Mouse (Mus musculus) kidney, postnatal 25 days (tissue): ENCODE results near the gene Cog3.
A peak's percentile ranks its signal among the peaks of the same experiment; 100 is the strongest.
"Not testable (repeated sequence)": the region's sequence is repeated elsewhere in the genome, so short reads cannot be mapped to it uniquely, and the experiment has no call there.

Experiments used
- DNase-seq, 2 experiments: peaks; one replicate each; pipeline ENCODE4 v3.0.0; 2021; ENCODE audit warnings: mixed read lengths in 2 of 2

Gene Cog3

DNA sequence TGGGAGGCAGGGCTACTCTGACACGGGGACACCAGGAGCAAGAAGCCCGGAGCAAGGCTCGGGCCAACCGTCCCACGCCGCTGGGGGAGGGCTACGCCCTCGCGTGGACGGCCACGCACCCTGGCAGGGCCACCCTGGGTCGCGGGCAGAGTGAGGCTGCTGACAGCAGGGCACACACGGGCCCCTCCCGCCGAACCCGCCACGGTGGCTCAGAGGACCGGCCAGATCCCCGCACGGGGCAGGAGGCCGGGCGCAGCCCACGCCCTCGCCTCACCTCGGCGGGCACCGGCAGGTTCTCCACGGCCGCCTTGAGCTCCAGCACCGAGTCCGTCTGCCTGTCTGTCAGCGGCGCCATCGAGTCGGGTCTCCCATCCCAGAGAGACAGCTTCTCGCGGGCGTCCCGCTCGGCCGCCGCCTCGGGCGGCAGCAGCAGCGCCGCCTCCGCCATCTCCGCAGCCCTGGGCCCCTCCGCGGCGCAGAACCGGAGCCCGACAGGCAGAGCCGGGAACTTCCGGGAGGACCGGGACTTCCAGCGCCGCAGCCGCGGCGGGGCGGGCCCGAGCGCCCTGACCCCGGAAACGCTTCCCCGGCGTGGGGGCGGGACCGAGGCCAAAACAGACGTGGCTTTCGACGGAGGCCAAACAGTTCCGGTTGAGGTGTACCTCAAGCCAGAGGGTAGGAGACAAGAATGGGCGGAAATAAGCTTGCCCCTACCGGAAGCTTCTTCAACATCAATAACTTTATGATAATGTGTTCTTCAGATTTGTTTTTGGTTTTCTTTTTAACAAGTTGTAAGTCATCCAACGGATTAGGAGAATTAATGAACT is at the start of gene Cog3:
Gene Cog3 (minus strand): TSS at position 527 of the 827 bp plus-strand sequence.
- peak; percentile 96 to 98 for DNase-seq

DNA sequence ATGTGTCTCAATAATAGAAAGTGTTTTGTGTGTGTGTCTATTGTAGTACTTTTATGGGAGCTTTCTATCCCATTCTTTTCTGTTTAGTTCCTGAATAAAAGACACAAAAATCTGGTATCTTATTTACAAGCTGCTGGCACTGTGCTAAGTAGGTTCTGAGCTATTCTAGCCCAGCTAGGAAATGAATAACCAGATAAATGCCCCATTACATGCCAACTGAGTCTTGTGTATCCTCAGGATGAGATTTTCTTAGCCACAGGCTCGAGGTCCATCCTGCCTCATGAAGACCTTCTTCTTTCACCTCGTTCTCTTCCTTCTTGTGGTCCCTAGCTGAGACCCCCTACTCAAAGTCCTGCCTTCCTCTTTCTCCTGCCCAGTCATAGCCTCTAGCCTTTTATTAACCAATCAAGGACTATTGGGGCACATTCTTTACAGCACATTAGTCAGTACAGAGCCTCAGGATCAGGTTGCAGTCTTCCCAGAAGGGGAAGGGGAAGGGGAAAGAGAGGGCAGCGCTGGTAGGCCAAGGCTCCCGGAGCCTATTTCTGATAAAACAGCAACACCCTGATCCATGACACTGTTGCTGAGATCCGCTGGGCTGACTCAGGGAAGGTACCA is 43.6 kb upstream of the Cog3 start:
- DNase-seq = peak; percentile 62 to 71

DNA sequence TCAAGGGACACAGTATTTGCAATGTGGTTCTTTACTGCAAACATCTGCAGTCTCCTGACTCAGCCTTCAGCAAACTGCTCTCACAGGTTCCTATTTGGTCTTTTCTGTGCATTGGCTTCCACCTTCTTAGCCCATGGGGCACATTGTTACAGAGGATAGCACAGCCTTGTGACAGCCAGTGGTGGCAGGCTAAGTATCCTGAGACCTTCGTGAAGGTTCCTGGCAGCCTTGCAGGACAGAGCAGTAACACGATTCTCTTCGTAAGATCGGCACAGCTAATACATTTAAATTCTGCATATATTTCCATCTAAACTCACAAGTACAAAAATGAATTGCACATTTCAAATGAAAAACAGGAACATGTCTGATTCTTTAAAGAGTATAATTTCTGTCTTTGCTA is 41.6 kb upstream of the Cog3 start:
- no peak for DNase-seq

GRCm38 (mm10) chr14:75794726-75795125 is 40.4 kb upstream of the Cog3 start:
- peak; percentile 36 to 61 for DNase-seq

DNA sequence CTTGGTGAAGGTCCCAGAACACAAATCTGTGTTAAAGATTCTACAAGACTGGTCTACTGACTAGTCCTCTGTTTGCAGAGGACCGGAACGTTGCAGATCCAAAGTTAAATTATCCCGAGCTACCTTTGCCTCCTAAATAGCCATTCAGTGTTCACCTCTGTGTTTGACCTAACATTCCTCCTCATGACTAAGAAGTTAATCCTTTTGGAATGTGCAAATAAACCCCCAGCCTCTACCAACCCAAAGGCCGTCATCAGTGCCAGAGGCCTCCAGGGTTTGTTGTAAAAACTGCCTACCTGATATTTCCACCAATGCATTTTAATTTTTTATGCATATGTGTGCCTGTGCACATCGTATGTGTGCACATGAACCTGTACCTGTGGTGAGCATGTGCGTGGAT is 40.0 kb upstream of the Cog3 start:
- peak; percentile 24 to 51 for DNase-seq

- no peak for DNase-seq
Measured at GRCm38 (mm10) chr14:75793110-75793509, 38.8 kb upstream of the Cog3 start.

DNA sequence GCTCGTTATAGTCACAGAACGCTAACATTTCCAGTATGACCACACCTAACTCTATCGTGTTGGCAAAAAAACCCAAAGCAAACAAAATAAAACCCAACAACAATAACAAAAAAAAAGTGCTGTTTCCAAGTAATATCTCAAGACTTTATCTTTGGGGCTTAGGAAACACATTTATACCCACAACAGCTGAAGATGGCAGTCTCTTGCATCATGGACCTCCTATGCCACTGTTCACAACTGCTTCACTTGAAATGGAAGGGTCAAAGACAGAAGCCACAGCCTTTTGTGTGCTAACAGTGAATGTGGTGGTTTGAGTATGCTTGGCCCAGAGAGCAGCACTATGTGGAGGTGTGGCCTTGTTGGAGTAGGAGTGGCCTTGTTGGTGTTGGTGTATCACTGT is 37.1 kb upstream of the Cog3 start:
- DNase-seq = no peak

DNA sequence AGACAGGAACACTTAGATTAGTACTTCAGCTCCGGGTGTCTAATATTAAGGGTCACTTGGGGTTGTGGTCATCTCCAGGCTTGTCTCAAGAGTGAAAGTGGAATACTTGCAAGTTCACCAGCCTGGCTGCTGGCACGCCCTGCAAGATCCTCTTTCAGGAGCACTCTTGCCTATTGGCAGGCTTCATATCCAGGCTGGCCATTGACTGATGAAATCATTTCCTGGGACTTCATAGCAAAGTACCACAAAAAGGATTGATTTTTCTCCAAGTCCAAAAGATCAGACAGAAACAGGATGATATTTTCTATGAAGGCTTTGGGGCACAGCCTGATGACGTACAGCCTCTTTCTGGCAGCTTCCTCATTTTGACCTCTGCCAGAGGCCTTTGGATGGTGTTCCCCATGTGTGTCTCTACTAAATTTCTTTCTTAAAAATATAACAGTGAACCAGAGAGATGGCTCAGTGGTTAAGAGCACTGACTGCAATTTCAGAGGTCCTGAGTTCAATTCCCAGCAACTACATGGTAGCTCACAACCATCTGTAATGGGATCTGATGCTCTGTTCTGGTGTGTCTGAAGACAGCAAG is 36.2 kb upstream of the Cog3 start:
- DNase-seq = no peak

GRCm38 (mm10) chr14:75789291-75789690 is 35.0 kb upstream of the Cog3 start:
- DNase-seq = no peak

GRCm38 (mm10) chr14:75787794-75788175 is 33.5 kb upstream of the Cog3 start:
- DNase-seq = no peak

GRCm38 (mm10) chr14:75786868-75787793 is 32.8 kb upstream of the Cog3 start, which contains the start of gene Slc25a30:
TSS of gene Slc25a30 (minus strand) at chr14:75787037.
- peak; percentile 99 for DNase-seq

- no peak for DNase-seq
Measured at GRCm38 (mm10) chr14:75786424-75786867, 32.1 kb upstream of the Cog3 start.

GRCm38 (mm10) chr14:75779913-75780312 is 25.6 kb upstream of the Cog3 start:
- DNase-seq = no peak

GRCm38 (mm10) chr14:75776637-75777036 is 22.3 kb upstream of the Cog3 start:
- DNase-seq = peak; percentile 41 to 66

GRCm38 (mm10) chr14:75773431-75773830 is 19.1 kb upstream of the Cog3 start:
- no peak for DNase-seq

- not testable (repeated sequence) for DNase-seq
Measured at GRCm38 (mm10) chr14:75772407-75772806, 18.1 kb upstream of the Cog3 start.

- peak; percentile 63 to 78 for DNase-seq
Measured at GRCm38 (mm10) chr14:75771101-75771501, 16.8 kb upstream of the Cog3 start.

DNA sequence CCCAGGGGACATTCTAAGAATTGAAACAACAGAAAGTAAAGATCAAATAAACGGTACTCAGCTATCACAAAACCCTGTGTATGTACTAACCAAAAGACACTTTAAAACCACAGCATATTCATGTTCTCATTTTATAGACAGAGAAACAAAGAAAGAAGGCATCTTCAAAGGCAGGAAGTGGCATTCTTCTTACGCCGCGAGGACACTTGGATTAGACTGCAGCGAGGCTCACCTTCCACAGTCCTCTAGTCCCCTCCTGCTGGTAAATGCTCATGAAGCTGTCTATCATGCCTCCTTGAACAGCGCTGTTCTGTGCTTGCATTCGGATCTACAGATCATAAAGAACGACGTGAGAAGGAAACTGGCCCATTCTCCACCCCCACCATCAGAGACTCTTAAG is 15.0 kb upstream of the Cog3 start:
- DNase-seq = no peak

- no peak for DNase-seq
Measured at GRCm38 (mm10) chr14:75768275-75768608, 13.9 kb upstream of the Cog3 start.

GRCm38 (mm10) chr14:75767492-75768274 is 13.4 kb upstream of the Cog3 start:
- DNase-seq = peak; percentile 80 to 88

- DNase-seq = peak in 1 of 2 experiments; percentile 58
Measured at GRCm38 (mm10) chr14:75761028-75761805, 6.9 kb upstream of the Cog3 start.
